Mouse (Mus musculus) heart, embryonic 14.5 days (tissue): Measurements from ENCODE around the gene Elk4. TPM values are rescaled to one million over a fixed set of nuclear protein-coding genes. Genes with fewer than 3 reads are reported as not detected.
A peak's percentile ranks its signal among the peaks of the same experiment; 100 is the strongest.

Source experiments
- ATAC-seq: fragments of 200-750 bp; cut with Nextera tagmentation; 2 replicates; pipeline ENCODE4 v1.8.0; 2017; ENCODE audit warnings: low read depth, moderate TSS enrichment; ENCODE audit not compliant: insufficient number of reproducible peaks, insufficient read depth, low FRiP score
- H3K27ac ChIP-seq, 2 experiments: fragments of 200-500 bp in 1 of 2; fragments of 300-500 bp in 1 of 2; sonication (generic) in 1 of 2; replicated peaks in 1 of 2; 2 replicates each; pipeline ENCODE4 v1.5.1; 2012 to 2014; ENCODE audit warnings: low read depth in 2 of 2, low read length in 2 of 2, control low read depth in 1 of 2, mild to moderate bottlenecking in 1 of 2, mixed read lengths in 1 of 2; ENCODE audit not compliant: control insufficient read depth in 1 of 2, insufficient read depth in 1 of 2
- H3K27me3 ChIP-seq: fragments of 300-500 bp; sonication (generic); 2 replicates; pipeline ENCODE4 v1.6.1; 2014; ENCODE audit warnings: mild to moderate bottlenecking, low read length, control low read depth; ENCODE audit not compliant: control insufficient read depth, insufficient read depth
- H3K36me3 ChIP-seq: fragments of 300-500 bp; sonication (generic); 2 replicates; pipeline ENCODE4 v1.6.1; 2014; ENCODE audit warnings: mild to moderate bottlenecking, control low read depth, low read length, mixed read lengths; ENCODE audit not compliant: control insufficient read depth, insufficient read depth
- H3K4me1 ChIP-seq, 2 experiments: fragments of 200-500 bp in 1 of 2; fragments of 300-500 bp in 1 of 2; sonication (generic) in 1 of 2; 2 replicates each; pipeline ENCODE4 v1.6.1; 2012 to 2014; ENCODE audit warnings: low read length in 2 of 2, control low read depth in 1 of 2, mixed read lengths in 1 of 2; ENCODE audit not compliant: control insufficient read depth in 2 of 2, insufficient read depth in 2 of 2
- H3K4me2 ChIP-seq: fragments of 300-500 bp; sonication (generic); 2 replicates; pipeline ENCODE4 v1.6.1; 2014; ENCODE audit warnings: mild to moderate bottlenecking, low read length
- H3K4me3 ChIP-seq, 2 experiments: fragments of 200-500 bp in 1 of 2; fragments of 300-500 bp in 1 of 2; sonication (generic) in 1 of 2; 2 replicates each; pipeline ENCODE4 v1.5.1; 2012 to 2014; ENCODE audit warnings: low read length in 2 of 2, mild to moderate bottlenecking in 2 of 2, control low read depth in 1 of 2, low read depth in 1 of 2, moderate library complexity in 1 of 2; ENCODE audit not compliant: control insufficient read depth in 1 of 2, insufficient read depth in 1 of 2
- H3K9ac ChIP-seq: fragments of 300-500 bp; sonication (generic); 2 replicates; pipeline ENCODE4 v1.6.1; 2014; ENCODE audit warnings: mild to moderate bottlenecking, low read length
- H3K9me3 ChIP-seq: fragments of 300-500 bp; sonication (generic); 2 replicates; pipeline ENCODE4 v1.6.1; 2016; ENCODE audit warnings: low read length, control low read depth; ENCODE audit not compliant: control insufficient read depth
- WGBS: fragments of 180-500 bp; shearing (Covaris S2); extraction: QIAGEN DNeasy Blood & Tissue Kit; methylation state at CpG from one replicate; pipeline ENCODE4 v1.1.7; 2014; 5-methylcytosine and 5-hydroxymethylcytosine counted together
- polyA plus RNA-seq: library from polyadenylated mRNA; unstranded; fragments of >200 nt; fragmentation: Nextera tagmentation; extraction: Ambion mirVana; gene quantifications from 2 replicates; pipeline ENCODE4 v1.2.1, GENCODE M21; 2014

Gene Elk4
- polyA plus RNA-seq, 1 experiment from 2014 or later, result 24.7 TPM

- no peak overlapping the region for H3K9ac ChIP-seq
- H3K36me3 ChIP-seq, result no peaks in the 10 kb centered on the region
- H3K9me3 ChIP-seq, result no peaks in the 10 kb centered on the region
- no peak overlapping the region for H3K27ac ChIP-seq
- WGBS, result 87% methylated on average over 4 of the region's 4 CpGs
- ATAC-seq, result no peak
- no peaks in the 10 kb centered on the region for H3K27me3 ChIP-seq
- no peak overlapping the region for H3K4me3 ChIP-seq
- no peak overlapping the region for H3K4me2 ChIP-seq
- peaks cover 0 to 5% of the 10 kb centered on the region in 2 experiments; a peak in 2 of 4 replicates for H3K4me1 ChIP-seq
Measured at GRCm38 (mm10) chr1:132001880-132002330, 5.5 kb upstream of the Elk4 start.

GRCm38 (mm10) chr1:132003111-132003510, 4.3 kb upstream of the Elk4 start:
- Histone ChIP-seq H3K27me3 (no peaks in the 10 kb centered on the region), H3K4me1 (peaks cover 0 to 6% of the 10 kb centered on the region in 2 experiments; a peak in 2 of 4 replicates), H3K4me3 (no peak overlapping the region), H3K4me2 (no peak overlapping the region), H3K9ac (no peak overlapping the region), H3K9me3 (no peaks in the 10 kb centered on the region), H3K27ac (0 out of 4 replicates have a peak overlapping the region, but pooled peaks of 1 of the 2 experiments have one; percentile 2), H3K36me3 (no peaks in the 10 kb centered on the region)
- WGBS, result 69% methylated on average over 2 of the region's 2 CpGs
- no peak for ATAC-seq

- H3K36me3 ChIP-seq, result no peaks in the 10 kb centered on the region
- H3K4me3 ChIP-seq, result no peak overlapping the region
- H3K27ac ChIP-seq, result 0 out of 4 replicates have a peak overlapping the region, but pooled peaks of 1 of the 2 experiments have one; percentile 2
- no peaks in the 10 kb centered on the region for H3K9me3 ChIP-seq
- H3K27me3 ChIP-seq, result no peaks in the 10 kb centered on the region
- H3K4me1 ChIP-seq, result peaks cover 0 to 6% of the 10 kb centered on the region in 2 experiments; a peak in 2 of 4 replicates
- H3K9ac ChIP-seq, result no peak overlapping the region
- ATAC-seq, result no peak
- WGBS, result 49% methylated on average over 1 of the region's 1 CpGs
- no peak overlapping the region for H3K4me2 ChIP-seq
Measured at GRCm38 (mm10) chr1:132003817-132004216, 3.6 kb upstream of the Elk4 start.

- Histone ChIP-seq H3K9me3 (no peaks in the 10 kb centered on the region), H3K4me2 (no peak overlapping the region), H3K27ac (0 out of 4 replicates have a peak overlapping the region, but pooled peaks of 1 of the 2 experiments have one; percentile 1), H3K9ac (no peak overlapping the region), H3K4me1 (peaks cover 3 to 12% of the 10 kb centered on the region in 2 experiments; a peak in 3 of 4 replicates), H3K36me3 (no peaks in the 10 kb centered on the region), H3K27me3 (no peaks in the 10 kb centered on the region), H3K4me3 (no peak overlapping the region)
- no peak for ATAC-seq
- 77% methylated on average over 6 of the region's 6 CpGs for WGBS
Measured at GRCm38 (mm10) chr1:132004574-132005180, 2.7 kb upstream of the Elk4 start.

GRCm38 (mm10) chr1:132005466-132005865, 1.9 kb upstream of the Elk4 start:
- no peak overlapping the region for H3K4me3 ChIP-seq
- 74% methylated on average over 1 of the region's 1 CpGs for WGBS
- ATAC-seq, result no peak

GRCm38 (mm10) chr1:132006046-132006445, 1.4 kb upstream of the Elk4 start:
- Histone ChIP-seq H3K36me3 (no peaks in the 10 kb centered on the region), H3K27ac (no peak overlapping the region), H3K4me3 (no peak overlapping the region), H3K4me2 (no peak overlapping the region), H3K4me1 (peaks cover 3 to 12% of the 10 kb centered on the region in 2 experiments; a peak in 3 of 4 replicates), H3K9me3 (no peaks in the 10 kb centered on the region), H3K27me3 (no peaks in the 10 kb centered on the region), H3K9ac (no peak overlapping the region)
- WGBS, result 73% methylated on average over 3 of the region's 3 CpGs
- ATAC-seq, result no peak

More at GRCm38 (mm10) chr1:132005466-132005865, 1.9 kb upstream of the Elk4 start:
- Histone ChIP-seq H3K4me1 (peaks cover 3 to 12% of the 10 kb centered on the region in 2 experiments; a peak in 3 of 4 replicates), H3K27me3 (no peaks in the 10 kb centered on the region), H3K9me3 (no peaks in the 10 kb centered on the region), H3K27ac (no peak overlapping the region), H3K4me2 (no peak overlapping the region), H3K36me3 (no peaks in the 10 kb centered on the region), H3K9ac (no peak overlapping the region)

GRCm38 (mm10) chr1:132006721-132007120, 686 bp upstream of the Elk4 start:
- H3K9ac ChIP-seq, result peak overlapping the region; percentile 98

More at GRCm38 (mm10) chr1:132006721-132007120, 686 bp upstream of the Elk4 start:
- peak overlapping the region; percentile 62 for H3K4me2 ChIP-seq
- ATAC-seq, result no peak
- H3K9me3 ChIP-seq, result no peaks in the 10 kb centered on the region
- peak overlapping the region in 1 of 2 experiments; percentile 90; a peak in 3 of 4 replicates for H3K4me3 ChIP-seq
- WGBS, result 35% methylated on average over 5 of the region's 5 CpGs
- peaks cover 3 to 12% of the 10 kb centered on the region in 2 experiments; a peak in 3 of 4 replicates for H3K4me1 ChIP-seq
- H3K27ac ChIP-seq, result peak overlapping the region; percentile 27 to 99
- H3K36me3 ChIP-seq, result no peaks in the 10 kb centered on the region
- H3K27me3 ChIP-seq, result no peaks in the 10 kb centered on the region
